Mouse (Mus musculus) olfactory bulb, adult 2 months (tissue): Measurements from ENCODE around the gene Opalin. TPM values are rescaled to one million over a fixed set of nuclear protein-coding genes. Genes with fewer than 3 reads are reported as not detected.

Experiments
- H3K27ac ChIP-seq: fragments of 200-500 bp; 2 replicates; pipeline ENCODE4 v1.5.1; 2012; ENCODE audit warnings: low read depth, low read length; ENCODE audit not compliant: insufficient read depth
- H3K4me1 ChIP-seq: fragments of 200-500 bp; 2 replicates; pipeline ENCODE4 v1.6.1; 2012; ENCODE audit warnings: low read length; ENCODE audit not compliant: control insufficient read depth, insufficient read depth
- H3K4me3 ChIP-seq: fragments of 200-500 bp; 2 replicates; pipeline ENCODE4 v1.5.1; 2012; ENCODE audit warnings: mild to moderate bottlenecking, low read depth, low read length, moderate library complexity; ENCODE audit not compliant: insufficient read depth
- CTCF ChIP-seq: fragments of 200-500 bp; IDR thresholded peaks from 2 replicates; pipeline ENCODE4 v1.5.1; 2012; ENCODE audit warnings: low read depth, mild to moderate bottlenecking, low read length, moderate library complexity; ENCODE audit not compliant: insufficient read depth
- POLR2A ChIP-seq: fragments of 200-500 bp; IDR thresholded peaks from 2 replicates; pipeline ENCODE4 v1.6.1; 2012; ENCODE audit warnings: mild to moderate bottlenecking, low read depth, low read length, moderate library complexity; ENCODE audit not compliant: insufficient read depth
- WGBS: fragments of 180-500 bp; shearing (Covaris S2); methylation state at CpG from one replicate; pipeline ENCODE4 v1.1.7; 2018; 5-methylcytosine and 5-hydroxymethylcytosine counted together
- polyA plus RNA-seq: library from polyadenylated mRNA; stranded (reverse); fragments of >200 nt; gene quantifications from 2 replicates; pipeline ENCODE4 v1.2.4, GENCODE M21; 2012; ENCODE audit warnings: low replicate concordance; ENCODE audit not compliant: missing spikeins, insufficient read depth, insufficient read length

The Opalin gene
- polyA plus RNA-seq, 1 experiment = not detected

GRCm38 (mm10) chr19:41108666-41109065 is 31.8 kb upstream of the Opalin start:
- no peak for TF ChIP-seq CTCF
- TF ChIP-seq POLR2A = no peak
- no peaks in the 10 kb centered on the region for H3K4me1 ChIP-seq
- H3K27ac ChIP-seq = no peak overlapping the region
- WGBS = 41% methylated on average over 7 of the region's 7 CpGs
- no peak overlapping the region for H3K4me3 ChIP-seq

GRCm38 (mm10) chr19:41107530-41107929 is 30.6 kb upstream of the Opalin start:
- no peak for TF ChIP-seq POLR2A
- no peak for TF ChIP-seq CTCF
- Histone ChIP-seq H3K27ac (no peak overlapping the region), H3K4me1 (no peaks in the 10 kb centered on the region), H3K4me3 (no peak overlapping the region)
- 80% methylated on average over 8 of the region's 8 CpGs for WGBS

- 37% methylated on average over 8 of the region's 8 CpGs for WGBS
Measured at GRCm38 (mm10) chr19:41104922-41105321, 28.0 kb upstream of the Opalin start.

GRCm38 (mm10) chr19:41101390-41101789 is 24.5 kb upstream of the Opalin start:
- Histone ChIP-seq H3K4me3 (no peak overlapping the region), H3K27ac (no peak overlapping the region), H3K4me1 (peaks cover 5% of the 10 kb centered on the region)
- WGBS = 51% methylated on average over 8 of the region's 8 CpGs
- TF ChIP-seq CTCF (no peak), POLR2A (no peak)

More at GRCm38 (mm10) chr19:41104922-41105321, 28.0 kb upstream of the Opalin start:
- Histone ChIP-seq H3K4me1 (peaks cover 5% of the 10 kb centered on the region), H3K27ac (no peak overlapping the region), H3K4me3 (no peak overlapping the region)
- no peak for TF ChIP-seq CTCF

- 51% methylated on average over 7 of the region's 7 CpGs for WGBS
- Histone ChIP-seq H3K4me1 (peaks cover 5% of the 10 kb centered on the region), H3K4me3 (no peak overlapping the region), H3K27ac (no peak overlapping the region)
- TF ChIP-seq POLR2A (no peak), CTCF (no peak)
Measured at GRCm38 (mm10) chr19:41100863-41101262, 23.9 kb upstream of the Opalin start.

- Histone ChIP-seq H3K4me1 (peaks cover 5% of the 10 kb centered on the region), H3K4me3 (no peak overlapping the region), H3K27ac (no peak overlapping the region)
- WGBS = 71% methylated on average over 4 of the region's 4 CpGs
- no peak for TF ChIP-seq CTCF
- TF ChIP-seq POLR2A = no peak
Measured at GRCm38 (mm10) chr19:41097038-41097437, 20.1 kb upstream of the Opalin start.

- H3K4me1 ChIP-seq = no peaks in the 10 kb centered on the region; the same call in 1 of the 2 replicates
- H3K27ac ChIP-seq = no peak overlapping the region
- TF ChIP-seq POLR2A (no peak), CTCF (no peak)
- 88% methylated on average over 2 of the region's 2 CpGs for WGBS
- no peak overlapping the region for H3K4me3 ChIP-seq
Measured at GRCm38 (mm10) chr19:41091901-41092300, 15.0 kb upstream of the Opalin start.

- WGBS = 10% methylated on average over 5 of the region's 5 CpGs
- H3K4me3 ChIP-seq = no peak overlapping the region
- H3K27ac ChIP-seq = no peak overlapping the region
- no peaks in the 10 kb centered on the region; the same call in 1 of the 2 replicates for H3K4me1 ChIP-seq
- TF ChIP-seq CTCF (no peak), POLR2A (no peak)
Measured at GRCm38 (mm10) chr19:41089833-41090232, 12.9 kb upstream of the Opalin start.

GRCm38 (mm10) chr19:41088491-41088890 is 11.6 kb upstream of the Opalin start:
- WGBS = 45% methylated on average over 18 of the region's 18 CpGs
- TF ChIP-seq CTCF (no peak), POLR2A (no peak)
- Histone ChIP-seq H3K4me1 (no peaks in the 10 kb centered on the region; the same call in 1 of the 2 replicates), H3K27ac (no peak overlapping the region), H3K4me3 (no peak overlapping the region)

- TF ChIP-seq POLR2A = no peak
- no peak for TF ChIP-seq CTCF
- Histone ChIP-seq H3K27ac (no peak overlapping the region), H3K4me1 (no peaks in the 10 kb centered on the region; the same call in 1 of the 2 replicates), H3K4me3 (no peak overlapping the region)
- 28% methylated on average over 4 of the region's 4 CpGs for WGBS
Measured at GRCm38 (mm10) chr19:41087901-41088300, 11.0 kb upstream of the Opalin start.
